ENCODE assay signal across 14 mouse cellular contexts in the genomic region with DNA sequence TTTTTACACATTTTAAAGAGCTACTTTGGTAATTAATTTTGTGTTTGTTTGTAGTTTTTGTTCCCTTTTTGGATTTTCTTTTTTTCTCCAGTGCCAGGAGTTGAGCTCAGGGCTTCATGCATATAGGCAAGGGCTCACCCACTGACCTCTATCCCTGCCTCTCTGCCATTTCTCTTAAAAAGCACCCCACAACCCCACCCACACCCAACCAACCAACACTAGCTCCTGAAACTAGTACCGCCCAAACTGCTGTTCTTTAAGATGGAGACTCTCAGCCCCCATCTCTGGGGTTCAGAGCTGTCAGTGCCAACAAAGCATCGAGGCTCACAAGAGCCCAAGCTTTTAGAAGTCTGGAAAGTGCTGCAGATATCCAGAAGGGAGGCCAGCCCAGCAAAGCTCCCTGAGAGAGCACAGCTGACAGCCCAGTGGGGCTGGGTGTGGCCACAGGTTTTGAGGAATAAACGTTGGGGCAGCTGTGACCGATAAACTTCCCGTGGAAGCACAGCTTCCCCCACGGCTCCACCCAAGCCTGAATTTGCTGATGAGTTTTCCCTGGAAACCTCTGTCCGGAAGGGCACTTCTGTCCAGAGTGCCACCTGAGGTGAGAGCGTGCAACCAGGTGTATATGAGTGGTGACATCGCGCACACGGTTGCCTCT. TPM values are rescaled to one million over a fixed set of nuclear protein-coding genes. Genes with fewer than 3 reads are reported as not detected.
DNase-seq lines count a peak whose midpoint lies in the region; ATAC-seq and TF ChIP-seq lines count a peak whose summit lies in the region.
"Had no signal": no experiment of that assay in that cellular context is flagged by ENCODE, and none has a peak within 500 bp of the region (broad histone marks: within the 10 kb centered on the region; RNA-seq: fewer than 3 reads in every experiment).

No protein-coding gene starts in this region.

- no peaks in the 10 kb centered on the region for H3K27me3 ChIP-seq in intestine, embryonic 14.5 days (replicated peaks; ENCODE audit: control insufficient read depth, insufficient read depth, low read length)
- H3K27me3 ChIP-seq in liver, embryonic 15.5 days: no peaks in the 10 kb centered on the region
- H3K27me3 ChIP-seq in stomach, postnatal 0 days (ENCODE audit: control insufficient read depth, insufficient read depth, low read length): no peaks in the 10 kb centered on the region
- H3K27me3 ChIP-seq: heart, embryonic 12.5 days; lung, embryonic 15.5 days had no signal

- 66% methylated on average over 11 of the region's 11 CpGs for WGBS in intestine, embryonic 14.5 days
- 39% methylated on average over 11 of the region's 11 CpGs for WGBS in liver, embryonic 15.5 days (ENCODE audit: insufficient replicate concordance)
- 60% methylated on average over 11 of the region's 11 CpGs for WGBS in stomach, postnatal 0 days

- peak; percentile 34 for DNase-seq in testis, postnatal 10 days (ENCODE audit: low spot score)
- no peak for DNase-seq in testis, postnatal 14 days (ENCODE audit: low spot score)
- DNase-seq in intestine, embryonic 14.5 days (ENCODE audit: low spot score): peak; percentile 60
- DNase-seq in stomach, postnatal 0 days (ENCODE audit: low spot score): no peak
- no peak for DNase-seq in left cerebral cortex, postnatal 25 days (ENCODE audit: low spot score in 2 of 2)
- no peak for DNase-seq in kidney, postnatal 14 days
- DNase-seq: gastrocnemius, postnatal 25 days had no signal

- no peak for ATAC-seq in intestine, embryonic 14.5 days (replicated peaks; ENCODE audit: low FRiP score, low TSS enrichment, low read depth)
- peak; percentile 82 for ATAC-seq in liver, embryonic 15.5 days (ENCODE audit: insufficient read depth)
- peak; percentile 27; the same call in 1 of the 2 replicates for ATAC-seq in stomach, postnatal 0 days (ENCODE audit: low FRiP score, low TSS enrichment)
- ATAC-seq in monocyte, adult 5-6 weeks (replicated peaks; ENCODE audit: insufficient number of reproducible peaks, low FRiP score, low TSS enrichment, poor library complexity, severe bottlenecking): no peak

- no peak overlapping the region for H3K27ac ChIP-seq in intestine, embryonic 14.5 days (ENCODE audit: low read depth)
- H3K27ac ChIP-seq in liver, embryonic 15.5 days (replicated peaks): peak overlapping the region; percentile 67
- no peak overlapping the region for H3K27ac ChIP-seq in stomach, postnatal 0 days (replicated peaks)
- H3K27ac ChIP-seq: embryonic facial prominence, embryonic 10.5 days; lung, embryonic 15.5 days had no signal

- TF ChIP-seq CTCF in stomach, postnatal 0 days (IDR thresholded peaks at IDR 0.05; ENCODE audit: low read depth): no peak

- intact Hi-C loops in left cerebral cortex, postnatal 25 days (cut with DNase I): loop anchor here (5.0 to 10.0 kb wide), 2 partner anchors 173 to 386 kb away; no protein-coding TSS in a partner anchor

- no peak overlapping the region for H3K4me3 ChIP-seq in intestine, embryonic 14.5 days (ENCODE audit: low read depth, low read length)
- H3K4me3 ChIP-seq in liver, embryonic 15.5 days (replicated peaks): no peak overlapping the region
- no peak overlapping the region for H3K4me3 ChIP-seq in stomach, postnatal 0 days (ENCODE audit: low read depth, low read length)
- H3K4me3 ChIP-seq: embryonic facial prominence, embryonic 10.5 days; heart, embryonic 12.5 days; hindbrain, embryonic 10.5 days; lung, embryonic 15.5 days; myocyte had no signal

- no peak overlapping the region for H3K9ac ChIP-seq in intestine, embryonic 14.5 days (ENCODE audit: low read length)
- peak overlapping the region; percentile 36 for H3K9ac ChIP-seq in liver, embryonic 15.5 days
- H3K9ac ChIP-seq in stomach, postnatal 0 days (ENCODE audit: low read length): no peak overlapping the region
- H3K9ac ChIP-seq: heart, embryonic 12.5 days; lung, embryonic 15.5 days had no signal

- H3K36me3 ChIP-seq in intestine, embryonic 14.5 days (ENCODE audit: control insufficient read depth, insufficient read depth, low read length): no peaks in the 10 kb centered on the region
- H3K36me3 ChIP-seq in liver, embryonic 15.5 days (replicated peaks): no peaks in the 10 kb centered on the region
- no peaks in the 10 kb centered on the region for H3K36me3 ChIP-seq in stomach, postnatal 0 days (ENCODE audit: control insufficient read depth, insufficient read depth, low read length)
- H3K36me3 ChIP-seq: embryonic facial prominence, embryonic 10.5 days; heart, embryonic 12.5 days; hindbrain, embryonic 10.5 days; lung, embryonic 15.5 days had no signal

- 0 out of 2 replicates have a peak, but pooled peaks cover 4% of the 10 kb centered on the region for H3K4me1 ChIP-seq in intestine, embryonic 14.5 days (replicated peaks; ENCODE audit: control insufficient read depth, insufficient read depth, low read length)
- H3K4me1 ChIP-seq in liver, embryonic 15.5 days (replicated peaks): peaks cover 40% of the 10 kb centered on the region
- no peaks in the 10 kb centered on the region for H3K4me1 ChIP-seq in stomach, postnatal 0 days (replicated peaks; ENCODE audit: control insufficient read depth, insufficient read depth)
- H3K4me1 ChIP-seq: lung, embryonic 15.5 days had no signal

- no peak for TF ChIP-seq EP300 in stomach, postnatal 0 days (optimal IDR thresholded peaks at IDR 0.05)

- no peaks in the 10 kb centered on the region for H3K9me3 ChIP-seq in intestine, embryonic 14.5 days (ENCODE audit: control insufficient read depth, low read length)
- no peaks in the 10 kb centered on the region for H3K9me3 ChIP-seq in liver, embryonic 15.5 days (replicated peaks)
- no peaks in the 10 kb centered on the region for H3K9me3 ChIP-seq in stomach, postnatal 0 days (ENCODE audit: control insufficient read depth, low read length)
- H3K9me3 ChIP-seq: embryonic facial prominence, embryonic 10.5 days; heart, embryonic 12.5 days; hindbrain, embryonic 10.5 days; lung, embryonic 15.5 days had no signal

- no peak overlapping the region for H3K4me2 ChIP-seq in intestine, embryonic 14.5 days (ENCODE audit: low read length)
- H3K4me2 ChIP-seq in liver, embryonic 15.5 days: peak overlapping the region; percentile 48
- H3K4me2 ChIP-seq in stomach, postnatal 0 days (replicated peaks; ENCODE audit: low read depth): no peak overlapping the region
- H3K4me2 ChIP-seq: heart, embryonic 12.5 days; lung, embryonic 15.5 days had no signal

RNA-seq across cellular contexts. Expression of a gene that starts 58.8 kb away (rescaled TPM):
- 24.7 and 26.2 TPM in 2 replicates for polyA plus RNA-seq in intestine, embryonic 14.5 days (2014; fragmentation: Nextera tagmentation; extraction: Ambion mirVana)
- 16.0 and 18.7 TPM in 2 replicates for polyA plus RNA-seq in liver, embryonic 15.5 days (2015; fragmentation: Nextera tagmentation; extraction: Ambion mirVana)
- polyA plus RNA-seq in stomach, postnatal 0 days (2015; fragmentation: Nextera tagmentation; extraction: Ambion mirVana): 15.3 and 16.5 TPM in 2 replicates
- total RNA-seq in left cerebral cortex, postnatal 25 days (2021): 10 to 100 TPM; 16.8 to 19.0 TPM
- total RNA-seq in monocyte, adult 5-6 weeks (2017): 51.2 to 86.8 TPM (median 55.9 TPM) in 3 replicates

Comparison
In these comparisons a context has a peak if more than half of its experiments do, and no peak if none do; other contexts are left out.
1. DNase-seq: peak in testis, postnatal 10 days (single experiment) and intestine, embryonic 14.5 days (single experiment); none in testis, postnatal 14 days (single experiment), stomach, postnatal 0 days (single experiment), left cerebral cortex, postnatal 25 days (0 of 2) and kidney, postnatal 14 days (single experiment).
2. ATAC-seq: peak in liver, embryonic 15.5 days (single experiment) and stomach, postnatal 0 days (single experiment); none in intestine, embryonic 14.5 days (single experiment) and monocyte, adult 5-6 weeks (single experiment).